Mouse (Mus musculus) cerebellum, postnatal 36 days (tissue): ENCODE data around the gene Olfr187.
"Not testable (repeated sequence)": the region's sequence is repeated elsewhere in the genome, so short reads cannot be mapped to it uniquely, and the experiment has no call there.

ENCODE experiments used
- DNase-seq, 2 experiments: peaks; one replicate each; pipeline ENCODE4 v3.0.0; 2021 to 2022; ENCODE audit warnings: mixed read lengths in 2 of 2

Olfr187 gene

DNA sequence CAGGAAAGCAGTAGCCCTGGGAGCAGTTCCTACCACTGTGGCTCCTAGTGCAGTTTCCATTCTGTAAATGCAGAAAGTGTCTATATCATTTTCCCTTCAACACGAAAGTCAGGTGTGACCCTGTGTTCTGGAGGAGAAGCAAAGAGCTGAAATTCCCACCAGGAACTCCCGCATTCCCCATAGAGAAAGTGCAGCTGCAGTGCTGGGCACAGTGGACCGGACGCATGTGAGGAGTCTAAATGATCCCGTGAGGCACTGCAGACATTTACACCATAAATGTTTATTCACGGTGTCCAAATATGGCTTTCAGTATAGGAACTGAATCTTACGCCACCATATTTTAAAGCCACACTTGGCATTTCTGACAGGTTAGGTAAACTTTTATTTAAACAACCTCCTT, at the start of gene Olfr187:
Olfr187 (minus strand) TSS at position 58 of the 400 bp plus-strand sequence.
- no peak for DNase-seq

DNA sequence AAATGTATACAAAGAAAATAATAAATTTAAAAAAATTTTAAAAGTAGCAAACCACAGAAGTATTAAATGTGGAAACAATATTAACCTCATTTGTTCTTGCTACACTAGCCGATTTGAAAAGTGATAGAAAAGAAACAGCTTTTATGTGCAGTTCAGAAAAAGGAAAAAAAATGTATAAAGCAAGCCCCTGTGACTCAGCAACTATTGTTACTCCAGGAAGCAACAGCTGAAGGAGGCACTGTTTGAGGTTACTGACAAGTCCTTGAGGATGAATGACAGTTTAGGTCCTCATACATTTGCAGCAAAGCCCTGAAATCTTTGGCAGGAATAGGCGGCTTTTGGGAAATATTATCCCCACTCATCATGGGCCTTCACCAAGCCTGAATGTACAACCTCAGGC, 41.5 kb upstream of the Olfr187 start:
- DNase-seq: not testable (repeated sequence)

DNA sequence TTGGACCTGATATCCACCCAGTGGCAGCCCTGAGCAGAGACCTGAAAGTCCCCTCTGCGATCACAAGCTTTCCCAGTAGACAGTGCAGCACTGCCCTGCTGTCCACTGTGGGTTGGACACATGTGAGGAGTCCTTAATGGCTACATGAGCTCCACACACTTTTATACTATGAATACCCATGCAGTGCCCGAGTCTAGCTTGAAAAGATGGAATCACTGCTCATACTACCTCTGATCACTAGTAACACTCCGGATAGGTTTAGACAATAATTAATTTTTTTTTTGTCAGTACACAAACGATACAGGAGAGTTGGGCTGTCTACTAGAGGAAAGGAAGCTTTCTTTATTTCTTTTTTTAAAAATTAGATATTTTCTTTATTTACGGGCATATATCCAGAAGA, 38.3 kb upstream of the Olfr187 start, which contains the start of gene Olfr190:
Olfr190 (minus strand) TSS at position 101 of the 400 bp plus-strand sequence.
- DNase-seq: no peak

DNA sequence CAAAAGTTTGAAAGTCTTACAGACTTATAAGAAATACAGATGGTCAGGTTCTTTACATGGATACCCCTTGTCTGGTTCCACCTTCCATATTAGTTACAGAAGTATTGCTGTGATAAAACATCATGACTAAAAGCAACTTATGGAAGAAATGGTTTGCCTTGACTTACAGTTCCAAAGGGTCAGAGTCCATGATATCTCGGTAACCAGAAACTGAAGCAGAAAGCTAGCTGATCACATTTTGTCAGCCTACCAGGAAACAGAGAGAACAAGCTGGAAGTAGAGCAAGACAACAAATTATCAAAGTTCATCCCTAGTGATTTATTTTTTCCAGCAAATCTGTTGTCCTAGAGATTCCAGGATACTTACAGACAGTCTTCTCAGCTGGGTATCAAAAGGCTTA, 34.0 kb upstream of the Olfr187 start:
- no peak for DNase-seq

DNA sequence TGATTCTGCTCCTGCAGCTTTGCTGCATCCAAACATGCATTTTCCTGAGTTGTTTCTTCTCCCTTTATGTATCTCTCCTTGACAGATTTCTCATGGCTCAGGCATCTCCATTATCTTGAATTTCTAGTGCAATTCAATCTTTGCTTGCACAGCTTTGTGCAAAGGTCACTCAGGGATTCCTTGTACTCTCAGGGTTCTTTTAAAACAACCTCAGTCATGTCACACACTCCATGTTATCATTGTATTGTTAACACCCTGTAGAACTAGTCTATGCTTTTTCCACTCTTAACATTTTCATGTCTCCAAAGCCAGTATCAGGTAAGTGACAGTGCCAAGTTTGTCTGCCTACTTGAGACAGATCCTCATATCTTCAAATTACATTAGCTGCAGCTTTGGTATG, 32.2 kb upstream of the Olfr187 start:
- DNase-seq: no peak

DNA sequence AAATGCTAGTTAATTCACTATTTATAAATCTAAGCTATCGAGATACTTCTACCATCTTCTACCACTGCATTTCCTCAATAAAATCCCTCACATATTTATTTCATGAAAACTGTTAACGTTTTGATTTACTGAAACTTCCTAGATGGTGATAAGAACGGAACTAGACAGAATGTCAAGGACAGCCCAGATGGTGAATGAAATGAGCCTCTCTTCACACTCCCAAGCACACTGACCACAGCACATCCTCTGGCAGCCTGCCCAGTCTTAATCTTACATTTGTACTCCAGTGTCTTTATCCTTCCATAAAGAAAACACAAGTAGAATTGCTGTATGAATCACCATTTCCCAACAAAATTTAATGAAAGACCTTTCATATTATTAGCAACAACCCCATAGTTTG, 22.8 kb upstream of the Olfr187 start:
- DNase-seq: not testable (repeated sequence)

DNA sequence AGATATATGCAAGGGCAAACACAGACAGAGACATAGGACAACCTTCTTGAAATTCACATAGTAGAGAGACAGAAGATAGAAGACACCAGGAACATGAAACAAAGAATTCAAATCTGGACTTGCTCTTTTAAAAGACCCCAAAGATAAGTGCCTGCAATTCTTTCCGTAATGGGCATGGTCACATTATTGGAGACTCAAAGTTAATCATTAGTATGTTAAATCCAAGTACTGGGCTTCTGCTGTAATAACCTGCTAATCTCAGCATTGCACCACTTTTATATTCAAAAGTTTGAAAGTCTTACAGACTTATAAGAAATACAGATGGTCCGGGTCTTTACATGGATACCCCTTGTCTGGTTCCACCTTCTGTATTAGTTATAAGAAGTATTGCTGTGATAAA, 9.7 kb upstream of the Olfr187 start:
- DNase-seq: not testable (repeated sequence)

DNA sequence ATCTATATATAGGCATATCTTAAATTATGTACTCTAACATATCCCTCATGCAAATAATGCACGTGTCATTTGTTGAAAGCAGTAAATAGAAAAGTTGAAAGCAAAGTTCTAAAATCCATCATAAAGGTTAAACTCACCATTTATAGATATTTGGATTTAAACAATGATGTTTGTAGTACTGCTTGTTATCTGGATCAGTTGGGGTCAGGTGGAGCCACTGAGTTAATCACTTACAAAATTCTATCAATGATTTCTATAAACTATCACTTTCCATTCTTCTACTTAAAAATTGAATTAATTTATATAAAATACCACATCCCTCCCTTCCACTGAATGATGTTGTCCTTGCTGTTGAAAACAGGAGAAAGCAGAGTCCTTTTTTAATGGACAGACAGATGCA, 9.3 kb upstream of the Olfr187 start:
- no peak for DNase-seq

DNA sequence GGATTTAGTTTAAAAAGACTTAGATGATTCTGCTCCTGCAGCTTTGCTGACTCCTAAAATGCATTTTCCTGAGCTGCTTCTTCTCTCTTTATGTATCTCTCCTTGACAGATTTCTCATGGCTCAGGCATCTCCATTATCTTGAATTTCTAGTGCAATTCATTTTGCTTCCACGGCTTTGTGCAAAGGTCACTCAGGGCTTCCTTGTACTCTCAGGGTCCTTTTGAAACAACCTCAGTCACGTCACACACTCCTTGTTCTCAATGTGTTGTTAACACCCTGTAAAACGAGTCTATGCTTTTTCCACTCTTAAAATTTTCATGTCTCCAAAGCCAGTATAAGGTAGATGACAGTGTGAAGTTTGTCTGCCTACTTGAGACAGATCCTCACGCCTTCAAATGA, 8.0 kb upstream of the Olfr187 start:
- DNase-seq: no peak

DNA sequence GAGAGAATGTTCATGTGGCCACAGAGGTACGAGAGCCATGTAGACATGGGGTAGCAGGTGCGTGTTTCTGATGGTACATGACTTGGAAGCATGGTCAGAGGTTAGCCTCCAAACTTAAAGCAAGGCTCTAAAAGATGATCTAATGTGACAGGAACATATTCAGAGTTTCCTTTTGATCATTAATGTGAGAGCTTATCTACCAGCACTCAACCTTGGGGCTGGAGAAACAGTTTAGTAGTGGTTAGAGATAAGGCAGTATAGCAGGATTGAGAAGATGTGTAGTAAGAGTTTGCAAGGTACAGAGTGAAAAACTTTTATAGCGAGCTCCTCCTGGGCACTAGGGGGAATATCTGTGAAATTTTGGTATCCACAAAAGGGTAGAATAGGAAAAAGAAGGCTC, 6.3 kb upstream of the Olfr187 start:
- no peak for DNase-seq

DNA sequence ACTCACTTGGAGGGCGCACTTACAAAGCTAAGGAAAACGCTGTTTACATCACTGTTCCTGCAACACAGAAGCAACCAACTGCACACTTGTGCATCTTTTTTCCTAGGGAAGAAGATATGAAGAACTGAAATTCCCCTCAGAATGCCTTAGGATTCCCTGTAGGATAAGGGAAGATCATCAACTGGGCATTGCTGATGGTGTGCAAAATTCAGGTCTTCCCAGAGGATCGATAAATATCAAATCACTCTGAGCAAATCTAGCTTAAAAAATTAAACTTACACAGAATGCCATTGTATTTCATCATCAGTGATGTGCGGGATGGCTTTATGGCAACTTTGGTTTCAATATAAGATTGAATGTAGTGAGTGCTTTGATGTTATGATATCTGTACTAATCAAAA, 9.4 kb downstream of the Olfr187 start, which contains the start of gene Olfr186:
Olfr186 (minus strand) TSS at position 101 of the 400 bp plus-strand sequence.
- DNase-seq: no peak

DNA sequence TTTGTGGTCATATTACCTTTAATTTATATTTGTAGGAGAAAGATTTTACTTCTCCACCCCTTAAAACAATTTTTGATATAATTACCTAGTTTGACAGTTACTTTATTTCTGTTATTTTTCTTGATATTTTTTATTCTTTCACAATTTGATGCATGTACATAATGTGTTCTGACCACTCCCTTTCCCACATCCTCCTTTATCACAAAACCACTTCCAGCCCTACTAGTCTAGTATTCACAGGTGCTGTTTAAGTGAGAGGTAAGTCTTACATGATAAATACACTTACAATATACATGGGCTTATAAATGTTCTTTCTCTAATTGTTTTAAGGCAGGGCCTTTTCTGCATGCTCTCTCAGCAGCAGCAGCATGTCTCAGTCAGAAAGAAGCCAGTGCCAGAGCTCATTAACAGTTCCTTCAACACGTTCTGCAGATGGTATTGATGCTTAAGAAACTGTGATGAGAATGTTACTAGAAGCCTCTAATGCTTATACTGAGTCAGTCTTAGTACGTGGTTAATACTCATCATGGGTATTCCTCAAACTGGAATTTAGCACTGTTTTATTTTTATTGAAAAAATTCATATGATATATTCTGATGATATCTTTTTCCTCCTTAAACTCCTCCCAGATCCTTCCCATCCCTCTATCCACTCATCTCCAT, 26.1 kb downstream of the Olfr187 start:
- no peak for DNase-seq

DNA sequence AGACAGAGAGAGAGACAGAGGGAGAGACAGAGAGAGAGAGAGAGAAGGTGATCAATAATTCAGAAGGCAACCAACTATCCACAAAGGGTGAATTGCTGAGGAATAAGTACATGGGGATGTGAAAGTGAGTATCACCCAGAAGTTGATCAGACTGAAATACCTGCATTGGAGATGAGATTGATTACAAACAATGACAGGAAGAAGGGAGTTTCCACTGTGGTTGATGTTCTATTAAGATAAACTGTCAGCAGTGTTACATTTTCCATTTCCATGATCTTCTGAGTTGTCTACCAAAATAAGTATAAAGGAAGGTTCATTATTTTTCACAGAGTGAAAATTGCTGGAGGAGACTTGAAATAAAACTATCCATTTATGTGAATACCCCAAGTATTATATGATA, 32.4 kb downstream of the Olfr187 start:
- DNase-seq: no peak

DNA sequence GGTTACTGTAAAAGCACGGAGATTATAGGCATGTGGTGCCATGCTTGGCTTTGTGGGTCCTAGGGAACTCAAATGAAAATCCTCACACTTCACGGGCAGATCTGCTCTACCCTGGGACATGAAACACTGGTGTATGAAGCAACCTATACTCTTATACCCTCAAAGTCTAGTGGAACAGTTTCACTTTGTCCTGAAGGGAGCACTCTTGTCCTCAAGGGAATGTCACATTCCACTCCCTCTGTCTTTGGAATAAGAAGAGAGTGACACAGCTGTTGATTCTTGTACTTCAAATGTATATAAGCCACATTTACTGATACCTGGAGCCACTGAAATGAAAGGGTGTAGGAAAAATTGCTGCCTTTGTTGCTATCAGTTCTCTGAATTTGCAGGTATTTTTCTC, 44.5 kb downstream of the Olfr187 start, which contains the start of gene Olfr183:
Olfr183 (plus strand) TSS at position 301 of the 400 bp plus-strand sequence.
- no peak for DNase-seq
